Mouse (Mus musculus) testis, adult 10 weeks (tissue): Measurements from ENCODE around the gene Olfr1085. TPM values are rescaled to one million over a fixed set of nuclear protein-coding genes. Genes with fewer than 3 reads are reported as not detected.

Experiments used
- polyA plus RNA-seq: library from polyadenylated mRNA; stranded (reverse); fragments of 350-450 nt; fragmentation: Illumina TruSeq; extraction: RNeasy Lipid Tissue Mini Kit (QIAGEN cat#74804); gene quantifications from one replicate; pipeline ENCODE4 v1.2.3, GENCODE M21; 2014; ENCODE audit warnings: low read depth, low replicate concordance

The Olfr1085 gene
- polyA plus RNA-seq: not detected

DNA sequence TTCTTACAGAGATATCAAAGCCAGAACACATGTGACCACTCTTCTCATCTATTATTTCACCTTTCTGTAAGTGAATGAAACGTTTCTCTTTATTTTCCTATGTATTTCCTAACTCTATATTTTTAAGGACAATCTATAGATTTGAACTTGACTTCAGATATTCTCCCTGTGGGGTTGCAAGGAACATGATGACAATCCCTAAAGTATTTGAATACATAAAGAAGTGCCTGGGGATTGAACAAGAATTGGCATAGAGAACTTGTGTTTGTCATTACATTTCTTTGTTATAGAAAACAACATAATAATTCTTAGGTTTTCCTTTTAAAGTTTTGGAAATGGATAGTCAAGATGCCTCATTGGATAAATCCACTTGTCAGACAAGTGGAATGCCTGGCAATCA is at the start of gene Olfr1085:
Gene Olfr1085 (minus strand): TSS at position 101 of the 400 bp plus-strand sequence.

GRCm38 (mm10) chr2:86698295-86698694 is 36.5 kb upstream of the Olfr1085 start, which contains the start of gene Olfr1087:
TSS of gene Olfr1087 (minus strand) at chr2:86698395.

GRCm38 (mm10) chr2:86679992-86680391 is 18.2 kb upstream of the Olfr1085 start, which contains the start of gene Olfr1086:
TSS of gene Olfr1086 (minus strand) at chr2:86680092.

DNA sequence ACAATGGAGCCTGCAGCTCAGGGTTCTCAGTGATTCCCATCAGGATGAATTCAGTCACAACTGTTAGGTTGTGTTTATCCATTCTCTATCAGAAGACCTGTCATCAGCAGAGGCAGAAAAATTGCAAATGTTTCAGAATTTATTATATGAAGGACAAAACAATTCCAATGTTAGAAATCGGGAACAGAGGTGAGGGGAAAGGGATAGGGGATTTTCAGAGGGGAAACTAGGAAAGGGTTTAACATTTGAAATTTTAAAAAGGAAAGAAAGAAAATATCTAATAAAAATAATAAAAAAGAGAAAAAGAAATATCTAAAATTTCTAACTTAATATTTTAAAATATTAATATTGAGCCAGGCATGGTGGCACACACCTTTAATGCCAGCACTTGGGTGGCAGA is 22.2 kb downstream of the Olfr1085 start, which contains the start of gene Olfr1084:
Gene Olfr1084 (minus strand): TSS at position 101 of the 400 bp plus-strand sequence.

Other genes starting within 250 kb of the Olfr1085 start
- not detected for gene Olfr1061, start 248.0 kb downstream of the Olfr1085 start, polyA plus RNA-seq
- gene Olfr1062, start 235.3 kb downstream of the Olfr1085 start, polyA plus RNA-seq: not detected
- gene Olfr1065, start 211.4 kb downstream of the Olfr1085 start, polyA plus RNA-seq: not detected
- not detected for gene Olfr1066, start 205.8 kb downstream of the Olfr1085 start, polyA plus RNA-seq
- not detected for gene Olfr228, start 174.6 kb downstream of the Olfr1085 start, polyA plus RNA-seq
- not detected for gene Olfr1076, start 153.6 kb downstream of the Olfr1085 start, polyA plus RNA-seq
- gene Olfr1079, start 119.5 kb downstream of the Olfr1085 start, polyA plus RNA-seq: not detected
- gene Olfr1080, start 103.8 kb downstream of the Olfr1085 start, polyA plus RNA-seq: not detected
- gene Olfr1082, start 63.1 kb downstream of the Olfr1085 start, polyA plus RNA-seq: not detected
- gene Olfr1084, start 22.3 kb downstream of the Olfr1085 start, polyA plus RNA-seq: not detected
- gene Olfr1086, start 18.1 kb upstream of the Olfr1085 start, polyA plus RNA-seq: not detected
- gene Olfr1087, start 36.4 kb upstream of the Olfr1085 start, polyA plus RNA-seq: not detected
- gene Olfr1089, start 71.7 kb upstream of the Olfr1085 start, polyA plus RNA-seq: not detected
- gene Olfr1090, start 97.0 kb upstream of the Olfr1085 start, polyA plus RNA-seq: not detected
- not detected for gene Olfr1093, start 120.5 kb upstream of the Olfr1085 start, polyA plus RNA-seq
- gene Olfr141, start 148.0 kb upstream of the Olfr1085 start, polyA plus RNA-seq: not detected
- not detected for gene Olfr1094, start 162.6 kb upstream of the Olfr1085 start, polyA plus RNA-seq
- gene Olfr1095, start 189.7 kb upstream of the Olfr1085 start, polyA plus RNA-seq: not detected
- gene Gm13723, start 212.8 kb upstream of the Olfr1085 start, polyA plus RNA-seq: not detected
- gene Olfr1097, start 230.2 kb upstream of the Olfr1085 start, polyA plus RNA-seq: not detected